Mouse (Mus musculus): ENCODE results near the gene Syt10. TPM values are rescaled to one million over a fixed set of nuclear protein-coding genes. Genes with fewer than 3 reads are reported as not detected.
"Not testable (repeated sequence)": the region's sequence is repeated elsewhere in the genome, so short reads cannot be mapped to it uniquely, and the experiment has no call there.

Gene Syt10
- not detected for polyA plus RNA-seq (2017; shearing (Covaris generic))

DNA sequence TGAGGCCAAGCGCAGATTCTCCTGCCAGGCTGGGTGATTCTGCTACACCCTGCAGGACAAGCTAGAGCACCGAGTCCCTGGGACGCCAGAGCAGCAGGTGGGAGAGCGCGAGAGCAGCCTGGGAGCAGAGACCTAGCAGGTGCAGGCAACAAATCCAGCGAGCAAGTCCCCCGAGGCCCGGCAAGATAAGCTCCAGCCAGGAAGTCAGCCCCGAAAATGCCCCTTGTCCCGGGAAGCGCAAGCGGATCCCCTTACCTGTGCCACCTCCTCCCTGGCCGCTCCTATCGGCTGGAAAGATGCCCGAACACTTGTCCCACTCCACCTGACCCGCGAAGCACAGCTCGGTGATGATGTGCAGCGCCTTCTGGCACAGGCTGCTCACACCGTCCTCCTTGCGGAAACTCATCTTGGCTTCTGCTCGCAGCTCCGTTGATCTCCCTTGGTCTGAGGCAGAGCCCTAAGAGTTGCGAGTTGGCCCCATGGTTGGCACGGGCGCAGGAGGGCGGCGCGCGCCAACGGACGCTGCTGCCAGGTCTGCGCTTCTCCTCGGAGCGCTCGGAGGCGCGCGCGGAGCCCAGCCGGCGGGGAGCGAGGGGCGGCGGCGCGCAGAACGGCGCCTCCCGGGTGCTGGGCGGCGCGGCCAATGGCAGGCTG lies at the start of gene Syt10:
TSS of gene Syt10 (minus strand) at position 497 of the 654 bp plus-strand sequence.
- ATAC-seq = no peak

DNA sequence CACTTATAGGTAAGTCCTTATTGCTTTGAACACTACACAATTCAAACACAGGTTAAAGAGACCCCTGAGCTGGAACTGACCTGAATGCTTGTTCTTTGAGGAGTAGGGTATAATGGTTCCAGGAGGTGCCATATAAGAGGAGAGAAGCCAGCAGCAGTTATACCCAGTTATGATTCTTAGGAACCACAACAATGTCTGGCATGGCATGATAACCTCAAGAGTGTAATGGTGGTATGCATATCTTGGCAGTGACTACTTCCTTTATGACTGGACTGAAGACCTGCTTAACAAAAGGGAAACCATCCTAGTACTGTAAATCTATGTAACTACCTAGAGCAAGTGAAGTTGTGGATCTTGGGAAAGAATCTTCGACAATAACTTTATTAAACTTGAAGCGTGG lies 42.1 kb upstream of the Syt10 start:
- ATAC-seq = no peak

DNA sequence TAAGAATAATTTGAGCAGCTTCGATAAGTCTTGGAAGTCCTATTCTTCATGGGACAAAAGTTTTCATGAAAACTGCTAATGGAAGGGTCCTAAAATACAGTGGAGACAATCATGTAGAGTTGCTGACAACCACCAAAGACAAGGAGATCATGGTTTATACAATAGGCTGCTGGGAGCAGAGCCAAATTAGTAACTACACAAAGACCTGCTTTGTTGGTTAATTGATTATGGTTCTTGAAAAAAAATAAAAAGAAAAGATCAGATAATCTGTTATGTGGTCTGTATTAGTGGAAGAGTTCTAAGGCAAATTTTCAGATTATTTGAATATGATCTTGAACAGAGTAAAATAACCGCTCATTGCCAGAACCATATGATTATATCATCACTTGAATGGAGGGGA lies 37.3 kb upstream of the Syt10 start:
- ATAC-seq = no peak

DNA sequence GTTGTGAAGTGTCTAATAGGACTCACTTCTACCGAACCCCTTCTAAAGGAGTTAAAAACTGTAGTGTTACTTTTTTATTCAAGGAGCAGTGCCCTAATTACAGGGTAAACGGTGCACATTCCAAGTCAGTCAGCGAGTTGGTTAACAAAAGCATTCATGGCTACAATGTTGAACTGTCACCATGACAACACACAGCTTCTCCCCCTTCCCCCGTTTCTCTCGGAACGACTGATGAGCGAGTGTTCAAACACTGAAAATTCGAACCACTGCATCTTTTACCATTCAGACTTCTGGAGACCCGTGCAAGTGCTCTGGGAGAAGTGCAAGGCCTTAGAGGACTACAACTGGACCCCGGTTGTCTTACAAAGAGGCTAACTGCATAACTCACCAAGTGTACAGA lies 25.6 kb downstream of the Syt10 start:
- ATAC-seq = no peak

DNA sequence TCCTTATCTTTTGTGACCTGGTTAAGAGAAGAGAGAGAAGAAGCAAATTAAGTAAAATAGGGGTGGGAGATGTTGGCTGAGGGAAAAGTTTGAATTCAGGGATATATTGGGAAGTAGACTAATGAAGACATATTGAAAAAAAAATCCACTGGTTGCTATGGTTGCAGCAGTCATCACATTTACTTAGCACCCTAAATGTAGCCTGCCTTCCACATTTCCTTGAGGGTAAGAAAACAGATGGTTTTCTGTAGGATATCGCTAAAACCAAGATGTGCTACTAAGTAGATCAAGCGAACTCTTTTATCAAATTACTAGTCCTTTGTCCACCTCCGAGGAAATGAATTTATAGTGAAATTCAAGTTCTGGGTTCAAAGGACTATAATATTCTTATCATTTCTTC lies 37.2 kb downstream of the Syt10 start:
- ATAC-seq = no peak

DNA sequence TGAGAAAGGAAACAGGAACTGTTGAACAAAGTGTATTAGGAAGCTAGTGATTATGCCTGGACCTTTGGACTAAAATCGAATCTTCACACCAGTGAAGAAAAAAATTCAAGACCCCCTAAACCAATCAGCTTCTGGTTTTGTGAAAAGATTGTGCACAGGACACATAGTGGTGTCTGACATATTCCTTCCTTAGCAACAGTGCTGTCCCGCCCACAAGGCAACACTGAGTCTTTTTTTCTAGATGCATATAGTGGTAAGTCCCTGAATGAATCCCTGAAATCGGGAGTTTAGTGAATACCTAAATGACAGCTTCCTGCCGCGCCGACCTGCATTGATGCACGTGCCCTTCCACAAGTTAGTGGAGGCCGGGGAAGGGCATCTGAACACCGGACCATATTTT lies 61.7 kb downstream of the Syt10 start:
- no peak for ATAC-seq

DNA sequence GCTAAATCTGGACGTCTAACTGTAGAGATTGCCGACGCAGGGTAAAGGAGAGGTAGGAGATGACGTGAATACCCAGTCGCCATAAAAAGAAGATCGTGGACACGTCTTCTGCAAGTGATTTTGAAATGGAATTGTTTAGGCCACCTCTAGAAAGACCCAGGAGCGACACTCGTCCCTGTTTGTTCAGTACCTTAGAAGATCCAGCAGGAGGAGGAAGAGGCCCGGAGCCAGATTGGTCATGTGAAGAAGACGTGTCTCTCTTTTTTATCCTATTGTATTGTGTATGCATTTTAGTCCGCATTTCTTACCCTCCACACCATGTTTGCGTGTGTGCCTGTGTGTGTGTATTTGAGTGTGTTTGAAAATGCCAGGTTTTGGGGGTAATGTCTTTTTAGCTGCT lies 75.6 kb downstream of the Syt10 start:
- not testable (repeated sequence) for ATAC-seq

DNA sequence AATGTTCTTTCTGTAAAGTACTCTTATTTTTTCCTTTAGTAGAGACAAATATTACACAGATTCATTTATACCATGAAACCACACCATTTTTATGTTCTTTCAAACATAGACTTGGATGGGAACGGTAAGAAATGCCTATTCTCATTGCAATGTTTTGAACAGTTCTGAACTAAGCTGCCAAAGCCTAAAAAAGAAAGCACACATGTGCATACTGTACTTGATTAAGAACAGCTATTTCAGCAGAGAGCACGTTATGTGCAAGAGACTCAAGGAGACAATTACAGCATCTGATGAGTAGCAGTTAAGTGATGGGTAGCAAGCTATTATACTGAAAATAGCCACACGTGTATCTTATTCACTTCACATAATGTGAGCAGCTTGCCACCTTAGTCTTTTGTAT lies 108.0 kb downstream of the Syt10 start:
- no peak for ATAC-seq

Other genes starting within 250 kb of the Syt10 start
- gene Rabl2, start 249.9 kb downstream of the Syt10 start, polyA plus RNA-seq (2017; shearing (Covaris generic)) = 1 to 10 TPM in 1 of 2 experiments, under 1 TPM in 1; 0.88 to 2.6 TPM

Data from activated CD4-positive, CD25-positive, alpha-beta regulatory T cell, adult 4 months (primary cell).